Mouse (Mus musculus) liver, embryonic 13.5 days (tissue): ENCODE data around the gene Spata31d1d. TPM values are rescaled to one million over a fixed set of nuclear protein-coding genes. Genes with fewer than 3 reads are reported as not detected.
"Not testable (repeated sequence)": the region's sequence is repeated elsewhere in the genome, so short reads cannot be mapped to it uniquely, and the experiment has no call there.

ENCODE experiments used
- ATAC-seq: fragments of 200-750 bp; cut with Nextera tagmentation; 2 replicates; pipeline ENCODE4 v1.8.0; 2017; ENCODE audit warnings: low read depth, mild to moderate bottlenecking, moderate number of reproducible peaks, moderate library complexity
- DNase-seq: peaks from one replicate; pipeline ENCODE4 v3.0.0; 2022
- H3K27ac ChIP-seq: fragments of 300-500 bp; sonication (generic); 2 replicates; pipeline ENCODE4 v1.5.1; 2015; ENCODE audit warnings: moderate library complexity, mild to moderate bottlenecking, inconsistent platforms
- H3K27me3 ChIP-seq: fragments of 300-500 bp; sonication (generic); 2 replicates; pipeline ENCODE4 v1.6.1; 2015; ENCODE audit warnings: mild to moderate bottlenecking, inconsistent platforms
- H3K36me3 ChIP-seq: fragments of 300-500 bp; sonication (generic); 2 replicates; pipeline ENCODE4 v1.6.1; 2015; ENCODE audit warnings: mild to moderate bottlenecking, inconsistent platforms
- H3K4me1 ChIP-seq: fragments of 300-500 bp; sonication (generic); replicated peaks from 2 replicates; pipeline ENCODE4 v1.6.1; 2015; ENCODE audit warnings: inconsistent platforms
- H3K4me2 ChIP-seq: fragments of 300-500 bp; sonication (generic); 2 replicates; pipeline ENCODE4 v1.6.1; 2015; ENCODE audit warnings: inconsistent platforms, mild to moderate bottlenecking, moderate library complexity
- H3K4me3 ChIP-seq: fragments of 300-500 bp; sonication (generic); replicated peaks from 2 replicates; pipeline ENCODE4 v1.5.1; 2015; ENCODE audit warnings: mild to moderate bottlenecking, inconsistent platforms
- H3K9ac ChIP-seq: fragments of 300-500 bp; sonication (generic); 2 replicates; pipeline ENCODE4 v1.6.1; 2015; ENCODE audit warnings: mild to moderate bottlenecking, inconsistent platforms
- H3K9me3 ChIP-seq: fragments of 300-500 bp; sonication (generic); replicated peaks from 2 replicates; pipeline ENCODE4 v1.6.1; 2016; ENCODE audit warnings: inconsistent platforms
- WGBS: fragments of 180-500 bp; shearing (Covaris S2); methylation state at CpG from one replicate; pipeline ENCODE4 v1.1.7; 2015; ENCODE audit not compliant: insufficient replicate concordance; 5-methylcytosine and 5-hydroxymethylcytosine counted together
- polyA plus RNA-seq: library from polyadenylated mRNA; unstranded; fragments of >200 nt; fragmentation: Nextera tagmentation; extraction: Ambion mirVana; gene quantifications from 2 replicates; pipeline ENCODE4 v1.2.1, GENCODE M21; 2015

Spata31d1d gene
- polyA plus RNA-seq, 1 experiment from 2014 or later = not detected

GRCm38 (mm10) chr13:59728378-59729093 is 3.0 kb downstream of the Spata31d1d start:
- Histone ChIP-seq H3K36me3 (no peaks in the 10 kb centered on the region), H3K4me1 (peaks cover 56% of the 10 kb centered on the region), H3K27me3 (peaks cover 40% of the 10 kb centered on the region), H3K4me3 (no peak overlapping the region), H3K9ac (0 out of 2 replicates have a peak overlapping the region, but pooled peaks have one; percentile 2), H3K4me2 (no peak overlapping the region), H3K27ac (no peak overlapping the region), H3K9me3 (no peaks in the 10 kb centered on the region)
- ATAC-seq = peak; percentile 80
- DNase-seq = peak; percentile 80
- 19% methylated on average over 7 of the region's 7 CpGs for WGBS

DNA sequence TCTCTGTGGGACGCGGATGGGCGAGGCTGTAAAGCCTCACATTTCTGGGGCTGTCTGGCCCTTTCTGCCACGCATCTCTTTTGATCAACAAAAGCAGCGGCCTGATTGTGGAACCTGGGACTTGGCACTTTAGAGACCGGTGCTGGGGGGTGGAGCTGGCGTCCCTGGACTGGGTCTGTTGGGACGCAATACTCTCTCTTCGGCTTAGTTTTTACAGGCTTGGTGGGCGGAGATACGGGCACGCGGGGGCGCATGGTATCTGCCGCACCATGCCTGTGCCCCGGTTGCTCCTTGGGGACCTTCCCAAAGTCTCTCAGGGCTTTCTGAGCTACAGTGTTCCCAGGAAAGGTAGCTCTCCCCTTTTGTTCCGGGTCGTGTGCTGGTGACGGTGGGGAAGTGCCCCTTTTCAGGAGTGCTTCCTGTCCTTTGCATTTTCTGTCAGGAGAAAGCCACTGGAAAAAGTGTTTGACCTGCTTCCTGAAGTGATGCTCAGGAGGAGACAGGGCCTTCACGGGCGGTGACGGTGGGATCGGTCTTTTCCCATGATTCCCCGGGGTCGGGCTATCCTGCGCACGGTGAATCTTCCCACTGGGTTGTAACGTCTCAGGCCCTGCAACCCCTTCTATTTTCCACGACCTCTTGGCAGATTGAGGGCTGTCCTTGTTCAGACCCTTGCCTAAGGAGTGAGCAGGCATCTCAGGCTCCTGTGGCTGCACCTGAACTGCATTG is 5.2 kb downstream of the Spata31d1d start:
- H3K4me2 ChIP-seq = peak overlapping the region; percentile 22
- no peaks in the 10 kb centered on the region for H3K36me3 ChIP-seq
- no peak overlapping the region; the same call in 1 of the 2 replicates for H3K9ac ChIP-seq
- H3K9me3 ChIP-seq = no peaks in the 10 kb centered on the region
- 0 out of 2 replicates have a peak overlapping the region, but pooled peaks have one; percentile 7 for H3K4me3 ChIP-seq
- peaks cover 40% of the 10 kb centered on the region for H3K27me3 ChIP-seq
- 25% methylated on average over 29 of the region's 29 CpGs for WGBS
- ATAC-seq = no peak
- H3K27ac ChIP-seq = no peak overlapping the region
- no peak for DNase-seq
- peaks cover 52% of the 10 kb centered on the region for H3K4me1 ChIP-seq

DNA sequence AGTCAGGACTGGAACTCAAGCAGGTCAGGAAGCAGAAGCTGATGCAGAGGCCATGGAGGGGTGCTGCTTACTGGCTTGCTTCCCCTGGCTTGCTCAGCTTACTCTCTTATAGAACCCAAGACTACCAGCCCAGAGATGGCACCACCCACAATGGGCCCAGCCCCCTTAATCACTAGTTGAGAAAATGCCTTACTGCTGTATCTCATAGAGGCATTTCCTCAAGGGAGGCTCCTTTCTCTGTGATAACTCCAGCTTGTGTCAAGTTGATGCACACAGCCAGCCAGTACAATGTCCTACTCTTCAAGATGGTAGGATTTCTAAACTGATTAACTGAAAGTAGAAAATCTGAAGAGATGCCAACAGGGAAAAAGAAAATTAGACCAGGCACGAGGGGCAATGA is 9.5 kb downstream of the Spata31d1d start:
- H3K9me3 ChIP-seq, H3K4me2 ChIP-seq, H3K27ac ChIP-seq, H3K9ac ChIP-seq, H3K4me3 ChIP-seq, H3K36me3 ChIP-seq: not testable (repeated sequence)
- Histone ChIP-seq H3K27me3 (peaks cover 26% of the 10 kb centered on the region), H3K4me1 (peaks cover 58% of the 10 kb centered on the region)
- DNase-seq (peak; percentile 42), ATAC-seq (peak; percentile 70)
- WGBS = 52% methylated on average over 1 of the region's 1 CpGs

DNA sequence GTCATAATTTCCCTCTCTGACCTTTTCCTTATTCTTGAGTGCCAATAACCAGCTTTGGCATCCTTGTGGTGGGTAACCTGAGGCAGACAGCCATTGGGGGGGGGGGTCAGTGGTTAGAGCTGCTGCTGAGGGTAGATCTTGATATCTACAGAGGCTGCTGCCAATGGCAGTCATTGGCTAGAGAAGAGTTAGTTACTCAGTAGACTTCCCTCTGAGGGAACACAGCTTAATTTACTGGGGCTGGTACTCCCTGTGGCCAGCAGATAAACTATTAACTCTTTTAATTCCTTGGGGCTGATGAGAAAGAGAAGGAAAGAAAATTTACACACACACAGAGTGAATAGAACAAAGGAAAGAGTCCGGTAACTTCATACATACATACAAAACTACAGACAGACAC is 12.1 kb downstream of the Spata31d1d start:
- peaks cover 9% of the 10 kb centered on the region for H3K27me3 ChIP-seq
- H3K9me3 ChIP-seq = no peaks in the 10 kb centered on the region
- no peak for DNase-seq
- peak; percentile 66 for ATAC-seq
- no peak overlapping the region for H3K4me2 ChIP-seq
- peaks cover 62% of the 10 kb centered on the region for H3K4me1 ChIP-seq
- H3K9ac ChIP-seq = 0 out of 2 replicates have a peak overlapping the region, but pooled peaks have one; percentile 7
- H3K27ac ChIP-seq = no peak overlapping the region; the same call in 1 of the 2 replicates
- no peaks in the 10 kb centered on the region for H3K36me3 ChIP-seq
- no peak overlapping the region for H3K4me3 ChIP-seq
- WGBS = 68% methylated on average over 1 of the region's 1 CpGs

- WGBS = 29% methylated on average over 6 of the region's 6 CpGs
- Histone ChIP-seq H3K27ac (peak overlapping the region; percentile 13; the same call in 1 of the 2 replicates), H3K9ac (0 out of 2 replicates have a peak overlapping the region, but pooled peaks have one; percentile 7), H3K27me3 (peaks cover 14% of the 10 kb centered on the region), H3K4me1 (peaks cover 58% of the 10 kb centered on the region)
- not testable (repeated sequence) for H3K36me3 ChIP-seq, H3K4me3 ChIP-seq, DNase-seq, H3K9me3 ChIP-seq, H3K4me2 ChIP-seq
- ATAC-seq = peak; percentile 52; the same call in 1 of the 2 replicates
These were observed 12.6 kb downstream of the Spata31d1d start for GRCm38 (mm10) chr13:59718857-59719440.

- peaks cover 24% of the 10 kb centered on the region for H3K4me1 ChIP-seq
- H3K9me3 ChIP-seq = no peaks in the 10 kb centered on the region
- no peak overlapping the region for H3K9ac ChIP-seq
- H3K36me3 ChIP-seq = no peaks in the 10 kb centered on the region
- ATAC-seq (no peak), DNase-seq (no peak)
- no peak overlapping the region for H3K4me3 ChIP-seq
- WGBS = 37% methylated on average over 3 of the region's 3 CpGs
- peaks cover 36% of the 10 kb centered on the region for H3K27me3 ChIP-seq
- H3K27ac ChIP-seq = no peak overlapping the region
- no peak overlapping the region for H3K4me2 ChIP-seq
These were observed 17.8 kb downstream of the Spata31d1d start for GRCm38 (mm10) chr13:59713710-59714109.

DNA sequence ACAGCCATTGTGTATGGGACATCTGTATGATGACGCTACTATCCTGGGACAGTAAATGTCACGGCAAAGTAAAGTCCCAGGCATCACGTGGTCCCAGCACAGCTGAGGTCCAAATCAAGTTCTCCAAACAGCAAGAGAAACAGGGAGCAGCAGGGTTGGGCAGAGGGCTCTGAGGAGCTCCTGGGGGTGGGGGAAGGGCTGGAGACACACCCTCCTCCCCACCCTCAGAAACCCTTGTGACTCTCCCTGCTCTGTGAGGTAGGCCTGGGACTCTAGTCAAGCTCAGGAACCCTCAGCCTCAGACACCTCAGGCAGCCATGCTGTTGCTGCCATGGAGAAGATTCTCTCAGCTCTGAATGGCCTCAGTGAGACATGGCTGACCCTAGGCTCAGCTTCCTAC is 19.6 kb downstream of the Spata31d1d start, which contains the start of gene Spata31d1b:
Spata31d1b (plus strand) TSS at position 301 of the 400 bp plus-strand sequence.
- DNase-seq, H3K36me3 ChIP-seq, H3K4me2 ChIP-seq, H3K9me3 ChIP-seq, H3K27ac ChIP-seq, H3K9ac ChIP-seq, ATAC-seq, H3K4me3 ChIP-seq: not testable (repeated sequence)
- WGBS = 66% methylated on average over 3 of the region's 3 CpGs
- H3K4me1 ChIP-seq = peaks cover 17% of the 10 kb centered on the region
- H3K27me3 ChIP-seq = peaks cover 36% of the 10 kb centered on the region

DNA sequence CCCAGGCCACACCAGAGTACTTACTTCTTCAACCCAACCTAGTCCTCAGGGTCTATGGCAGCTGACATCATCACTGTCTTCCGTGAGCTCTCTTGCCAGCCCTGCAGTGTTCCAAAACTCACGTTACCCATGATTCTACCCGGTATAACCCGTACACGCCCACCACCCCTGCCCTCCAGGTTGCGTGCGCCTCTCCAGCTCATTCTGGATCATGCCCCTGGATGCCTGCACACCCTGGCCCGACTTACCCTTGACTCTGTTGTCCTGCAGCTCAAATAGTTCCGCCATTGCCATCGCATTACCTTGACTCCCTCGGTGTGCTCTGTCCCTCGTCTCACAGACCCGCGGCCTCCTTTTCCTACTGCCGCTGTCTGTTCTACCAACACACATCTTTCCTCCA is 21.3 kb downstream of the Spata31d1d start, which contains the start of gene Spata31d1a:
Spata31d1a (minus strand) TSS at position 101 of the 400 bp plus-strand sequence.
- DNase-seq (no peak), ATAC-seq (no peak)
- no peak within 1 kb of the TSS for H3K27ac ChIP-seq
- H3K27me3 ChIP-seq = peaks cover 33% of the 10 kb centered on the region
- H3K4me3 ChIP-seq = no peak within 1 kb of the TSS
- H3K4me2 ChIP-seq = no peak within 1 kb of the TSS
- H3K9me3 ChIP-seq = no peaks in the 10 kb centered on the region
- H3K36me3 ChIP-seq = no peaks in the 10 kb centered on the region
- peaks cover 5% of the 10 kb centered on the region for H3K4me1 ChIP-seq
- 80% methylated on average over 15 of the region's 15 CpGs for WGBS
- no peak within 1 kb of the TSS for H3K9ac ChIP-seq

GRCm38 (mm10) chr13:59704562-59704961 is 27.0 kb downstream of the Spata31d1d start:
- Histone ChIP-seq H3K9ac (no peak overlapping the region), H3K36me3 (no peaks in the 10 kb centered on the region), H3K27me3 (peaks cover 41% of the 10 kb centered on the region), H3K9me3 (no peaks in the 10 kb centered on the region), H3K4me2 (0 out of 2 replicates have a peak overlapping the region, but pooled peaks have one; percentile 3), H3K27ac (no peak overlapping the region), H3K4me1 (no peaks in the 10 kb centered on the region; the same call in 1 of the 2 replicates), H3K4me3 (no peak overlapping the region)
- no peak for ATAC-seq
- WGBS = 15% methylated on average over 12 of the region's 12 CpGs
- DNase-seq = no peak

DNA sequence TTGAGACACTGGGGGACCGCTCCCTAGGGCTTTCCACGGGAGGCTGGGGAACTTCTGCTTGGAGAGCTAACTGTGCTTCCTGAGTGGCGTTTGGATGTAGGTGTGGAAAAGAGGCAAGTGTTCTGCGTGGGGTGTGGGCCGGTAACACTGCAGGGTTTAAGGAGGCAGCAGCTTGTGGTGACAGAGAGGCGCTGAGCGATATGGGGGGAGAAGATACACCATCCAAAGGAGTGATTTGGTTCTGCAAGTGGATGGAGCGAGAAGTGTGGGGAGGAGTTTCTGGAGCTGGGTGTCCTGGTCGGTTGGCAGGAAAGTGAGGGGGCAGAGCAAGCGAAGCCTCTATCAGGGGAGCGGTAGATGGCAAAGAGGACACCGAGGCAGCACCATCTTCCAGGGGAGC is 28.0 kb downstream of the Spata31d1d start:
- 69% methylated on average over 12 of the region's 12 CpGs for WGBS
- H3K4me3 ChIP-seq = no peak overlapping the region
- no peaks in the 10 kb centered on the region; the same call in 1 of the 2 replicates for H3K4me1 ChIP-seq
- no peaks in the 10 kb centered on the region for H3K9me3 ChIP-seq
- ATAC-seq = no peak
- H3K9ac ChIP-seq = no peak overlapping the region
- no peak overlapping the region for H3K4me2 ChIP-seq
- H3K27ac ChIP-seq = no peak overlapping the region
- DNase-seq = no peak
- no peaks in the 10 kb centered on the region for H3K36me3 ChIP-seq
- peaks cover 50% of the 10 kb centered on the region for H3K27me3 ChIP-seq

DNA sequence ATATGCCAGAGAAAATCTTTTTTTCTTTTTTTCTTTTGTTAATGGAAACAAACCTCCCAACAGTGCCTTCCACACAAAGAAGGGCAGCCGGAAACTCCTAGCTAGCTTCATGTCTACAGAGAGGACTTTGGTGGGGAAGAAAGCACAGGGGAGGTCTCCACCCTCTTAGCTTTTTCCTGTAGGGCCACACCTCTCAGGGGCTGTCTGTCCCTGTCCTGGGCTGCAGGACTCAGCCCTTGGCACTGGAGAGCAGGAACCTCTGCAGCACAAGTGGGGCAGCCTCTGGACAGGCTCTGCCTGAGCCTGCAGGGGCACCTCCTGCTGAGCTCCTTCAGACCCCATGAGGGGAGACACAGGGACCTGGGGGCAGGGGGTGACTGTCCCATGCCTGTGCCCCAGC is 31.4 kb downstream of the Spata31d1d start:
- ATAC-seq, H3K4me3 ChIP-seq, H3K4me2 ChIP-seq, H3K36me3 ChIP-seq, H3K4me1 ChIP-seq, H3K9me3 ChIP-seq, DNase-seq, H3K27ac ChIP-seq, H3K9ac ChIP-seq: not testable (repeated sequence)
- WGBS = 57% methylated on average over 1 of the region's 1 CpGs
- peaks cover 60% of the 10 kb centered on the region for H3K27me3 ChIP-seq
